Mouse (Mus musculus) hematopoietic stem cell, adult 5-6 weeks (primary cell): ENCODE data around the gene Ap1g2. TPM values are rescaled to one million over a fixed set of nuclear protein-coding genes. Genes with fewer than 3 reads are reported as not detected.

Source experiments
- ATAC-seq, 2 experiments: fragments of 125-278 bp in 1 of 2; replicated peaks in 1 of 2; 2 replicates each; pipeline ENCODE4 v1.8.0; 2016 to 2017; ENCODE audit warnings: inconsistent platforms in 2 of 2, mild to moderate bottlenecking in 2 of 2, moderate number of reproducible peaks in 2 of 2, low read depth in 1 of 2, moderate TSS enrichment in 1 of 2; ENCODE audit not compliant: low FRiP score in 2 of 2, poor library complexity in 2 of 2, severe bottlenecking in 2 of 2, insufficient read depth in 1 of 2, low TSS enrichment in 1 of 2
- total RNA-seq: library from RNA; stranded (forward); fragments of 172-1452, 232-1000 nt; gene quantifications from 2 replicates; pipeline ENCODE4 v1.2.3, GENCODE M21; 2017

Gene Ap1g2
- total RNA-seq, 1 experiment from 2014 or later, result 17.2 TPM

- no peak for ATAC-seq
Observed at GRCm38 (mm10) chr14:55095263-55095662, 11.1 kb downstream of the Ap1g2 start.

- ATAC-seq, result peak; percentile 38 to 42; a peak in 2 of 4 replicates
Observed at GRCm38 (mm10) chr14:55094704-55095231, 11.6 kb downstream of the Ap1g2 start, which contains the start of gene Thtpa. Thtpa (plus strand) TSS chr14:55094784.

GRCm38 (mm10) chr14:55093927-55094326 lies 12.5 kb downstream of the Ap1g2 start:
- ATAC-seq, result no peak

- peak; percentile 83 to 94 for ATAC-seq
Observed at GRCm38 (mm10) chr14:55092011-55092577, 14.3 kb downstream of the Ap1g2 start, which contains the start of gene Zfhx2. Zfhx2 (minus strand) TSS chr14:55092324.

- ATAC-seq, result no peak
Observed at GRCm38 (mm10) chr14:55091209-55091865, 15.1 kb downstream of the Ap1g2 start.

GRCm38 (mm10) chr14:55089199-55089947 lies 17.0 kb downstream of the Ap1g2 start:
- no peak for ATAC-seq

- ATAC-seq, result no peak
Observed at GRCm38 (mm10) chr14:55086009-55086514, 20.3 kb downstream of the Ap1g2 start.

GRCm38 (mm10) chr14:55085324-55086008 lies 20.9 kb downstream of the Ap1g2 start:
- ATAC-seq, result no peak

- ATAC-seq, result no peak
Observed at GRCm38 (mm10) chr14:55083481-55083880, 22.9 kb downstream of the Ap1g2 start.

- ATAC-seq, result no peak
Observed at GRCm38 (mm10) chr14:55081105-55081504, 25.3 kb downstream of the Ap1g2 start.

- peak; percentile 76 to 83 for ATAC-seq
Observed at GRCm38 (mm10) chr14:55079214-55079970, 27.0 kb downstream of the Ap1g2 start.

- ATAC-seq, result peak; percentile 60 to 65
Observed at GRCm38 (mm10) chr14:55078366-55078989, 27.9 kb downstream of the Ap1g2 start.

- no peak for ATAC-seq
Observed at GRCm38 (mm10) chr14:55077481-55078365, 28.7 kb downstream of the Ap1g2 start.

- no peak for ATAC-seq
Observed at GRCm38 (mm10) chr14:55076956-55077355, 29.4 kb downstream of the Ap1g2 start.

GRCm38 (mm10) chr14:55076224-55076623 lies 30.2 kb downstream of the Ap1g2 start:
- no peak for ATAC-seq
